Mouse (Mus musculus): Measurements from ENCODE around the gene Tssc4. TPM values are rescaled to one million over a fixed set of nuclear protein-coding genes. Genes with fewer than 3 reads are reported as not detected.

Tssc4 gene
- polyA plus RNA-seq, 1 experiment from 2014 or later, result 32.8 TPM

DNA sequence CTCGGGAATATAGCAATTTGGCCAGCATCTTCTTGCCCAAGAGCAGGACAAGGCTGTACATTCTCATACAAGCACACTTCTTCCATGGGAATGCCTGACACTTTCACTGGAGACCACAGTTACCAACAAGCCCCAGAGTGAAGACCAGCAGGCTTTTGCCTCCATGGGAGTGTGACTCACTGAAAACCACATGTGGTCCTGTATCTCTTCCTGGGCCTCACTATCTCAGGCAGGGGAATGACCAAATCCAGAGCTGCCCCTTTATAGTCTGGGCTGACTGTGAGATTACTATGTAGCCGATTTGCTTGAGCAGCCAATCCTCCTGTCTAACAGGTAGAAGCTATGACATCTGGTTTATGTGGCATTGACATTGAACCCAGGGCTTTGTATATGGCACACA is 14.7 kb downstream of the Tssc4 start:
- WGBS, result 80% methylated on average over 2 of the region's 2 CpGs
- Histone ChIP-seq H3K4me1 (replicated peaks; ENCODE audit: control insufficient read depth, insufficient read depth, low read length) (no peaks in the 10 kb centered on the region; the same call in 1 of the 2 replicates), H3K36me3 (ENCODE audit: control insufficient read depth, insufficient read depth) (no peaks in the 10 kb centered on the region), H3K9me3 (ENCODE audit: control insufficient read depth) (no peaks in the 10 kb centered on the region), H3K27ac (ENCODE audit: low read depth, low read length) (no peak overlapping the region), H3K9ac (ENCODE audit: low read depth, low read length) (no peak overlapping the region), H3K27me3 (replicated peaks; ENCODE audit: control insufficient read depth, insufficient read depth, low read length) (no peaks in the 10 kb centered on the region), H3K4me2 (replicated peaks; ENCODE audit: low read depth) (no peak overlapping the region), H3K4me3 (ENCODE audit: low read depth, low read length) (no peak overlapping the region)
- TF ChIP-seq CTCF (IDR thresholded peaks at IDR 0.05; ENCODE audit: low read depth), result no peak
- ATAC-seq, result no peak

DNA sequence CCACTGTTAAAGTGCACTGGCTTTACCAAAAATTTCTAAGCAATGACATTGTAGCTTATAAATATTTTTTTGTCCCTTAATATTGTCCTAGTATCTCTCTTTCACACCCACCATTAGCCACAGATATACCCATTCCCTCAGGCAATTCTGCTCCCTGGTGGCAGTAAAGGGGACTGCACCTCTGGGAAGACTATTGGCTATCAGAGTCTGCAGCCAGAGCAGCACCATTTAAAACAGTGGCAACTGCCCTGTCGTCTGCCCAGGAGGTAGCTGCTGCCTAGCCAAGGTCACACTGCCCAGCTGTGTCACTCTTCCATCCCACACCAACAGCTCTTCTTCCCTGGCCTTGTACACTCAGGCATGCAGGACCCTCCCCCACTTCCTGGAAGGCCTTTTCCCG is 17.3 kb downstream of the Tssc4 start:
- Histone ChIP-seq H3K9ac (ENCODE audit: low read depth, low read length) (no peak overlapping the region), H3K4me1 (replicated peaks; ENCODE audit: control insufficient read depth, insufficient read depth, low read length) (no peaks in the 10 kb centered on the region; the same call in 1 of the 2 replicates), H3K4me3 (ENCODE audit: low read depth, low read length) (no peak overlapping the region), H3K27me3 (replicated peaks; ENCODE audit: control insufficient read depth, insufficient read depth, low read length) (no peaks in the 10 kb centered on the region), H3K9me3 (ENCODE audit: control insufficient read depth) (no peaks in the 10 kb centered on the region), H3K4me2 (replicated peaks; ENCODE audit: low read depth) (no peak overlapping the region; the same call in 1 of the 2 replicates), H3K27ac (ENCODE audit: low read depth, low read length) (no peak overlapping the region), H3K36me3 (ENCODE audit: control insufficient read depth, insufficient read depth) (no peaks in the 10 kb centered on the region)
- ATAC-seq, result no peak
- WGBS, result 45% methylated on average over 2 of the region's 2 CpGs
- peak; percentile 90 for TF ChIP-seq CTCF (IDR thresholded peaks at IDR 0.05; ENCODE audit: low read depth)

DNA sequence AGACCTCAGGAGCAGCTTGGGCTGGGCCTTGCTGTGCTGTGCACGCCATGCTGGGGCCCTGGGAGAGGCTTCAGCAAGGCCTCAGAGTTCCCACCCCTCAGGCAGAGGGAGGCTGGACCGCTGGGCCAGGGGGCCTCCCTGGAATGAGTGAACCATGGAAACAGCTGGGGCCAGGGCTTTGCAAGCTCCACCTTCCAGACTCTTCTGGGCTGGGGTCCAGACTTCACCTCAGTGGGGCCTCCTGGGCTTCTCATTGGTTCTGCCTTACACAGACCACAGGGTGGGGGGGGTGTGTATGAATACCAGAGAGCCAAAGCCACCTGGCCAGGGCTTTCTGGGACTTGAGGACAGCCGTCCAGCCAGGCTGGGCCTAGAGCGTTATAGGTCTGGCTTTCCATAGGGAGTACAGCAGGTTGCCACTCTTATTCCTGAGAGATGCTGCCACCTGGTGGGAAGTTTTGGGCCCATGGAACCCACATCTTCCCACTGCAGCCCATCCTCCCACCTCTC is 18.1 kb downstream of the Tssc4 start:
- WGBS, result 53% methylated on average over 4 of the region's 4 CpGs
- Histone ChIP-seq H3K9ac (ENCODE audit: low read depth, low read length) (no peak overlapping the region), H3K27ac (ENCODE audit: low read depth, low read length) (no peak overlapping the region), H3K4me2 (replicated peaks; ENCODE audit: low read depth) (no peak overlapping the region; the same call in 1 of the 2 replicates), H3K4me1 (replicated peaks; ENCODE audit: control insufficient read depth, insufficient read depth, low read length) (no peaks in the 10 kb centered on the region; the same call in 1 of the 2 replicates), H3K27me3 (replicated peaks; ENCODE audit: control insufficient read depth, insufficient read depth, low read length) (no peaks in the 10 kb centered on the region), H3K4me3 (ENCODE audit: low read depth, low read length) (no peak overlapping the region), H3K9me3 (ENCODE audit: control insufficient read depth) (no peaks in the 10 kb centered on the region), H3K36me3 (ENCODE audit: control insufficient read depth, insufficient read depth) (no peaks in the 10 kb centered on the region)
- TF ChIP-seq CTCF (IDR thresholded peaks at IDR 0.05; ENCODE audit: low read depth), result peak; percentile 76
- ATAC-seq, result no peak

DNA sequence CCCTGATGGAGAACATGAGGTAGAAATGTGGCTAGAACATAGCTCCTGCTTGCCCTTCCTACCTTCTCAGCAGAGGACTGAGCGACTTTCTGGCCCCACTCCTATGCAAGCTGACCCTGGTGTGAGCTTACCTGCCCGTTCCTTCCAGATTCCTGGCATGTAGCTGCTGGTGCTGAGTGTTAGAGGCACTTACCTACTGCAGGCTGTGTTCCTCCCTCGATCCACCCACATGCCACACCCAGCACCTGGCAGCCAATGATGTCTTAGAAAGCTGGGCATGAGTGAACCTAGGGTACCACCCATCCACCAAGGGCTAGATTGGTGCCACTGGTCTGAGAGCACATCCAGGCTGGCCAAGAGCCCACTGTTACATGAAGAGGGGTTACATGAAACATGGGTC is 24.8 kb downstream of the Tssc4 start:
- 62% methylated on average over 3 of the region's 3 CpGs for WGBS
- no peaks in the 10 kb centered on the region for H3K9me3 ChIP-seq (ENCODE audit: control insufficient read depth)
- TF ChIP-seq CTCF (IDR thresholded peaks at IDR 0.05; ENCODE audit: low read depth), result no peak
- no peak overlapping the region for H3K4me3 ChIP-seq (ENCODE audit: low read depth, low read length)
- H3K27ac ChIP-seq (ENCODE audit: low read depth, low read length), result no peak overlapping the region
- no peaks in the 10 kb centered on the region for H3K36me3 ChIP-seq (ENCODE audit: control insufficient read depth, insufficient read depth)
- ATAC-seq, result no peak
- H3K4me1 ChIP-seq (replicated peaks; ENCODE audit: control insufficient read depth, insufficient read depth, low read length), result no peaks in the 10 kb centered on the region
- no peak overlapping the region for H3K4me2 ChIP-seq (replicated peaks; ENCODE audit: low read depth)
- H3K9ac ChIP-seq (ENCODE audit: low read depth, low read length), result no peak overlapping the region
- H3K27me3 ChIP-seq (replicated peaks; ENCODE audit: control insufficient read depth, insufficient read depth, low read length), result no peaks in the 10 kb centered on the region

DNA sequence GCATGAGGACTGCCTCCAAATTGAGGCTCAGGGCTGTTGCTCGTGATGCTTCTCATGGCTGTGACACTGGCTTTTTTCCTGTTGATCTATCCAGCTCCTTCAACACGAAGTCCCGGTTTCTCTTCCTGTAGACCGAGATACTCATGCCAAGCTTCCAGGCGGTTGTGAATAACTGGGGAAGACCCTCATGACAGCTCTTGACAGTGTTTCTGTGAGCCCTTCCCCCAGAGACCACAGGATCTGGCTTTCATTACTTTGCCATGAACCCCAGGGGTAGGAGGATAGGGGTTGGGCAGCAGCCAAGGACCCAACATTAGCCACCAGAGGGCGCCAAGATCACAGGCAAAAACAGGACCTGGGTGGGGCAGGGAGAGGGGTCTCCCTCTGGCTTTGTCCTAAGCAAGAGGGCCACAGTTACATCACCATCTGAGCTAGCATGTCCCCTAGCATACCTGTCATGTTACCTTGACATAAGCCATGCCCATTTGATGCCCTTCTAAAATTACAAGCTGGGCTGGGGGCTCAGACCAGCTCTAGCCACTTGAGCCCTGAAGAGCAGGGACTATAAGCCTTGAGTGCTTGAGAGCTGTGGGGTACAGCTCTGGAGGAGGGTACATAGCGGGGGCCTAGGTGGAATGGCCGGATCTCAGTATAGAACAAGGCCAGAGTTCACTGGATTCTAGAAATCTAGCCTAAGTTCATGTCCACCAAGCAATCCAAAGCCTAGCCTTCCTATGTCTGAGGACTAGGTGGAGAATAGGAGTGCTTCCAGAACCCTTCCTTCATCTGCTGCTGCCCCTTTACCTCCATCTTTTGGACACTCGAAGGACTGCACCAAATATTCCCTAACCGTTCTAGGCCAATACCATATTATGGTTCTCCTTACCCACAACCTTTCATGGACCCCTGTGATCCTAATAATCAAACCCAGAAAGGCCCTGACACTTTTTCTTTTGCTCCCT is 25.8 kb downstream of the Tssc4 start, which contains the start of gene Trpm5:
Gene Trpm5 (minus strand): TSS at position 51 of the 962 bp plus-strand sequence.
- TF ChIP-seq CTCF (IDR thresholded peaks at IDR 0.05; ENCODE audit: low read depth), result peak; percentile 92
- H3K27ac ChIP-seq (ENCODE audit: low read depth, low read length), result no peak within 1 kb of the TSS
- H3K4me1 ChIP-seq (replicated peaks; ENCODE audit: control insufficient read depth, insufficient read depth, low read length), result no peaks in the 10 kb centered on the region
- no peaks in the 10 kb centered on the region for H3K9me3 ChIP-seq (ENCODE audit: control insufficient read depth)
- no peaks in the 10 kb centered on the region for H3K27me3 ChIP-seq (replicated peaks; ENCODE audit: control insufficient read depth, insufficient read depth, low read length)
- H3K4me2 ChIP-seq (replicated peaks; ENCODE audit: low read depth), result no peak within 1 kb of the TSS
- ATAC-seq, result 0 out of 2 replicates have a peak, but pooled peaks have one; percentile 26
- no peaks in the 10 kb centered on the region for H3K36me3 ChIP-seq (ENCODE audit: control insufficient read depth, insufficient read depth)
- 45% methylated on average over 10 of the region's 10 CpGs for whole genome bisulfite sequencing
- no peak within 1 kb of the TSS for H3K9ac ChIP-seq (ENCODE audit: low read depth, low read length)
- no peak within 1 kb of the TSS for H3K4me3 ChIP-seq (ENCODE audit: low read depth, low read length)

DNA sequence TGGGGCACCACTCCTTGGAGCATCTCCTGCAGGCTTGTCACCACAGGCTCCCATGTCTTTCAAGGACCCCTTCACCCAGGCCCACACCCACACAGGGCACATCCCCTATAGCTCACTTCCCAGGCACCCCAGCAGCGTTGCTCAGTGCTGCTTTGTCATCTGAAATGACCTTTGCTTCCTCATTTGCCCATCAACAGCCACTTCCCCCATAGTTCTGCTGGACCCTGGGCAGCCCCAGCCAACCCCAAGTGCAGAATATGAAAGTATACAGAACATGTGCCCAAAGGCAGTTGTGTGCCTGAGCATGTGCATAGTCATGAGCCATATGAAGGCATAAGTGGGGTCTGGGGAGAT is 26.5 kb downstream of the Tssc4 start:
- ATAC-seq, result no peak
- H3K36me3 ChIP-seq (ENCODE audit: control insufficient read depth, insufficient read depth), result no peaks in the 10 kb centered on the region
- 49% methylated on average over 1 of the region's 1 CpGs for WGBS
- H3K9me3 ChIP-seq (ENCODE audit: control insufficient read depth), result no peaks in the 10 kb centered on the region
- no peaks in the 10 kb centered on the region for H3K27me3 ChIP-seq (replicated peaks; ENCODE audit: control insufficient read depth, insufficient read depth, low read length)
- H3K4me2 ChIP-seq (replicated peaks; ENCODE audit: low read depth), result no peak overlapping the region
- TF ChIP-seq CTCF (IDR thresholded peaks at IDR 0.05; ENCODE audit: low read depth), result no peak
- H3K4me1 ChIP-seq (replicated peaks; ENCODE audit: control insufficient read depth, insufficient read depth, low read length), result no peaks in the 10 kb centered on the region
- no peak overlapping the region for H3K9ac ChIP-seq (ENCODE audit: low read depth, low read length)
- no peak overlapping the region for H3K27ac ChIP-seq (ENCODE audit: low read depth, low read length)
- no peak overlapping the region for H3K4me3 ChIP-seq (ENCODE audit: low read depth, low read length)
